Mouse (Mus musculus) liver, embryonic 14.5 days (tissue): ENCODE measurements around the gene Rnf152.

Experiments
- CTCF ChIP-seq: IDR thresholded peaks from 2 replicates; pipeline ENCODE4 v1.5.1; 2016; ENCODE audit warnings: antibody characterized with exemption, low read depth, control low read depth
- EP300 ChIP-seq: IDR thresholded peaks from 2 replicates; pipeline ENCODE4 v1.6.1; 2016; ENCODE audit warnings: antibody characterized with exemption, low read depth

DNA sequence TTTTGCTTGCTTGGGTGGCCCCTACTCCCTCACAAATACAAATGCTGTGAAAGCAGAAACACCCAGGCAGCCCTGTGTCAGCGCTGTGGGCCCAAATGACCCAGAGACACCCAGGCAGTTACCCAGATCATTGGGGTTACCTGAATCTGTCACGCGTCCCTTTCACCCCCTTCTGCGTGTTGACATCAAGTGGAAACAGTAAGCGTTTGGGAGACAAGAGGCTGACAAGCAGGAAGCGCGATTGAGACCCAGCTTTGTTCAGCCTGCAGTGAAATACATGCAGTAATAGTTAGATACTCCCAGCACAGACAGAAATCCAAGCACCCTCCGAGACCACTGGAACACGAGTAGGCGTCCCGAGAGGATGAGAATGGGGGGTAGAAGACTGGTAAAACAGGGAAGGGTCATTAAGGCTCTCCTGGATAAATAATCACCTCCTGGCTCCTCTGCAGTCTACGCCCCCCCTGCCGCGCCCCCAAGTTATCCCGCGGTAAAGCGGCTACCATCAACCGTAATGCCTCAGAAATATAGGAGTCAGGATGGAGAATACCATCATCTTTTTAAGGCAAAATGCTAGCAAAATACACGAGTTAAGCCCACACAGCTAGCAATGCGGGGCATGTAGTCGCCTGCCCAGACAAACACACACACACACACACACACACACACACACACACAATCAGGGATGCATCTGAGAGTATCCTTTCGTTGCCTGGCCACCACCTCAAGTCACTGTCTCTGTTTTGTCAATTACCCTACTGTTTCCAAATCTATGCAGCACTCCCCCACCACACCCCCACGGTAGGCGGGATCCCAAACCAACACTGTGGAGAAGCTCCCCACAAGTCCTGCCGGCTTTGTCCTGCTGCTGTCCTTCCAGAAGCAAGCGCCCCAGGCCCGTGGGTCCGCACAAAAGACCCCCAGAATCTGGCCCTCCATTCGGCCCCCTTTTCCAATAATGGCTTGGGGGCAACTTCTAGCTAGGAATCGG is 1.3 kb downstream of the Rnf152 start:
- no peak for TF ChIP-seq CTCF
- no peak for TF ChIP-seq EP300
